Mouse (Mus musculus): ENCODE measurements around the gene Gm8909. TPM values are rescaled to one million over a fixed set of nuclear protein-coding genes. Genes with fewer than 3 reads are reported as not detected.
"Not testable (repeated sequence)": the region's sequence is repeated elsewhere in the genome, so short reads cannot be mapped to it uniquely, and the experiment has no call there.

Gm8909 gene
- polyA plus RNA-seq, 2 experiments, result not detected

- H3K27me3 ChIP-seq (ENCODE audit: control insufficient read depth, insufficient read depth, low read length), result peaks cover 27% of the 10 kb centered on the region
- WGBS (ENCODE audit: insufficient replicate concordance), result 3% methylated on average over 13 of the region's 13 CpGs
- H3K36me3 ChIP-seq (replicated peaks; ENCODE audit: control insufficient read depth, insufficient read depth, low read depth); H3K4me3 ChIP-seq (ENCODE audit: insufficient read depth in 1 of 2, low read depth in 2 of 2, low read length in 2 of 2); H3K27ac ChIP-seq; DNase-seq (ENCODE audit: low read depth in 3 of 3, low spot score in 3 of 3); ATAC-seq (ENCODE audit: insufficient read depth); H3K9ac ChIP-seq (replicated peaks); H3K9me3 ChIP-seq (ENCODE audit: control insufficient read depth, low read length); H3K4me1 ChIP-seq (replicated peaks; ENCODE audit: control insufficient read depth in 2 of 2, insufficient read depth in 2 of 2, low read length in 1 of 2): not testable (repeated sequence)
- peak overlapping the region; percentile 42; the same call in 1 of the 2 replicates for H3K4me2 ChIP-seq (ENCODE audit: low read depth)
Observed at GRCm38 (mm10) chr17:36145861-36146156, 22.5 kb downstream of the Gm8909 start.

DNA sequence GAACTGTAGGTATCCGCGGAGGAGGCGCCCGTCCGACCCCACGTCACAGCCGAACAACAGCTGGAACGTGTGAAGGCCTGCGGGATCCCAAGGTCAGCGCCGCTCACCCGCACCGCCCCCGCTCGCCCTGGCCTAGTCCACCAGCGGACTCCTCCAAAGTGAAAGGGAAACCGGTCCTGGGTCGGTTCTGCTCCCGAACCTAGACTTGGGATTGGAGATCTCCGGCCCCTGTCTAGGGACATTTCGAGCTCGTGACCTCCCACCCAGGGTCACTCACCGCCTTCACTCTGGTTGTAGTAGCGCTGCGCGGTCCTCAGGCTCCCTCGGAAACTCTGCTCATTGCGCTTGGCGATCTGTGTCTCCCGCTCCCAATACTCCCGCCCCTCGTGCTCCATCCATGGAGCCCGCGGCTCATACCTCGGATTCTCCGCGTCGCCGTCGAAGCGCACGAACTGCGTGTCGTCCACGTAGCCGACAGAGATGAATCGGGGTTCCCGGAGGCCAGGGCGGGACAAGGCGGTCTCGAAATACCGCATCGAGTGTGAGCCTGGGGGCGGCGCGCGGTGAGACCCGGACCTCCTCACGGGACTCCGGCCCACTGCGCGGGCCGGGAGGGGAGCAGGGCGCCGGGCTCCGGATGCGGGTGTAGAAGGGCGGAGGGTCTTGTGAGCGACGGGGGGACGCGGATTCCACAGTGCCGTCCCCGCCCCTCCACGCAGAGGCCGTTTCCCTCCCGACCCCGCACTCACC is 23.1 kb downstream of the Gm8909 start:
- 3% methylated on average over 77 of the region's 78 CpGs for WGBS (ENCODE audit: insufficient replicate concordance)
- no peak overlapping the region for H3K9ac ChIP-seq (replicated peaks)
- no peak overlapping the region for H3K27ac ChIP-seq
- ATAC-seq (ENCODE audit: insufficient read depth) (no peak), DNase-seq (ENCODE audit: low read depth in 3 of 3, low spot score in 3 of 3) (no peak)
- H3K36me3 ChIP-seq (replicated peaks; ENCODE audit: control insufficient read depth, insufficient read depth, low read depth), result no peaks in the 10 kb centered on the region
- peaks cover 27% of the 10 kb centered on the region for H3K27me3 ChIP-seq (ENCODE audit: control insufficient read depth, insufficient read depth, low read length)
- no peaks in the 10 kb centered on the region for H3K4me1 ChIP-seq (replicated peaks; ENCODE audit: control insufficient read depth in 2 of 2, insufficient read depth in 2 of 2, low read length in 1 of 2)
- peak overlapping the region; percentile 42 for H3K4me2 ChIP-seq (ENCODE audit: low read depth)
- H3K4me3 ChIP-seq (ENCODE audit: insufficient read depth in 1 of 2, low read depth in 2 of 2, low read length in 2 of 2), result peak overlapping the region; percentile 10 to 39; a peak in 3 of 4 replicates
- TF ChIP-seq CTCF (IDR thresholded peaks at IDR 0.05; ENCODE audit: low read depth) (no peak), EP300 (IDR thresholded peaks at IDR 0.05; ENCODE audit: low read depth) (no peak)
- no peaks in the 10 kb centered on the region for H3K9me3 ChIP-seq (ENCODE audit: control insufficient read depth, low read length)

DNA sequence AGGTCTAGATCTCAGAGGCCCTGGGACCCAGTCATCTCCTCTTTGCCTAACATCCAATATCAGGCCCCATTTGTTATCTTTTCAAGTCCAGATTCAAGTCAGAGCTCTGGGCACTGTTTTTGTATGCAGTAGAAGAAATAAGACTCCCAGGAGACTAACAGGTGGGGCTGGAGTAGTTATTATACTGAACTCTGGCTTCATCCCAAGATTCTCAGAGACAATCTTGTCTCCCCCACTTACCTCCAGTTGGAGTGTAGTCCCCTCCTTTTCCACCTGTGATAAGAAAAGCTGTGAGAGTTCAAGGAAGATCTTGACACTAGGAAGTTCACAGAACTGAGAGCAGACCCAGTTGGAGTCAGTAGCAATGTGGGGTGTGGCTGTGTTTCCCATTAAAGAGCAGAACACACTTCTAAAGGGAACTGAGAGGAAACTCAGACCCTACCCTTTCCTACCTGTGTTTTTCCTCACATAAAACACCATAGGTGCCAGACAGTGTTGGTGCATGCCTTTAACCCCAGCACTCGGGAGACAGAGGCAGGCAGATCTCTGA is 32.0 kb downstream of the Gm8909 start:
- 36% methylated on average over 1 of the region's 1 CpGs for WGBS (ENCODE audit: insufficient replicate concordance)
- H3K9me3 ChIP-seq (ENCODE audit: control insufficient read depth, low read length); H3K4me2 ChIP-seq (ENCODE audit: low read depth); H3K9ac ChIP-seq (replicated peaks); DNase-seq (ENCODE audit: low read depth in 3 of 3, low spot score in 3 of 3); H3K27ac ChIP-seq; H3K4me3 ChIP-seq (ENCODE audit: insufficient read depth in 1 of 2, low read depth in 2 of 2, low read length in 2 of 2); H3K36me3 ChIP-seq (replicated peaks; ENCODE audit: control insufficient read depth, insufficient read depth, low read depth); ATAC-seq (ENCODE audit: insufficient read depth); H3K27me3 ChIP-seq (ENCODE audit: control insufficient read depth, insufficient read depth, low read length); H3K4me1 ChIP-seq (replicated peaks; ENCODE audit: control insufficient read depth in 2 of 2, insufficient read depth in 2 of 2, low read length in 1 of 2): not testable (repeated sequence)

DNA sequence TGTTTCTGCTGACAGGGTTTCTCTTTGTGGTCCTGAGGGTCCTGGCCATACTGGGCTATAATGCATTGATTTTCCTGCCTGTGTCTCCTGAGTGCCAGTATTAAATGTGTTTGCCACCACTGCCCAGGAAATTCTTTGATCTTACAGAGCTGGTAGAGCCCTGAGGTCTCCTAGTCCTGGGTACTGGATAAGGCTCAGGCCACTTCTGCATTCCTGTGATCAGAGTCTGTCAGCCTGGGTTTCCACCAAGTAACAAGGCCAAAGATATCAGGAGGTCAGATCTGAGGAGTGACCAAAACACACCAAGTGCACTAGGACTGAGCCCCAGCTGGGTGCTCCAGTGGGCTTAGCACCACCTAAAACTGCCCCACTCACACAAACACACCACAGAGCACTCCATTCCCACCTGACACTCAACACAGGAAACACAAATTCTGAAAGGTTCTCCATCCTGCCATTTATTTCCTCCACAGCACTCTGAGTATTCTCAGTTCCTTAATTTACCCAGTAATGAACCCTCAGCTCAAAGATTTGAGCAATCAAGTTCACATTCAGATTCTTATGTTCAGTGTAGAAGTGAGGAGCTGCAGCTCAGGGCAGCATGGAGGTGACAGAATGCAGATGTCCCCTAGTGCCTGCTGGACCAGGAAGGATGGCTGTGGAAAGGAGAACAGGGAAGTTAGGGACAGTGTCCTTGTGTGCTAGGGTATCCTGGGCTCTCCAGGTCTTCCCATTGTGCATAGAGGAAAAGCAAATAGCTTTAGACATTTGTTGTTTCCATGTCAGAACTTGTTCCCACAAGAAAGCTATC is 32.7 kb downstream of the Gm8909 start:
- ATAC-seq (ENCODE audit: insufficient read depth); H3K9me3 ChIP-seq (ENCODE audit: control insufficient read depth, low read length); H3K4me1 ChIP-seq (replicated peaks; ENCODE audit: control insufficient read depth in 2 of 2, insufficient read depth in 2 of 2, low read length in 1 of 2); H3K27me3 ChIP-seq (ENCODE audit: control insufficient read depth, insufficient read depth, low read length); H3K27ac ChIP-seq; H3K4me3 ChIP-seq (ENCODE audit: insufficient read depth in 1 of 2, low read depth in 2 of 2, low read length in 2 of 2); DNase-seq (ENCODE audit: low read depth in 3 of 3, low spot score in 3 of 3); H3K9ac ChIP-seq (replicated peaks); H3K4me2 ChIP-seq (ENCODE audit: low read depth); H3K36me3 ChIP-seq (replicated peaks; ENCODE audit: control insufficient read depth, insufficient read depth, low read depth): not testable (repeated sequence)

- Histone ChIP-seq H3K9ac (replicated peaks) (no peak overlapping the region), H3K4me2 (ENCODE audit: low read depth) (no peak overlapping the region), H3K27ac (no peak overlapping the region), H3K36me3 (replicated peaks; ENCODE audit: control insufficient read depth, insufficient read depth, low read depth) (no peaks in the 10 kb centered on the region), H3K9me3 (ENCODE audit: control insufficient read depth, low read length) (no peaks in the 10 kb centered on the region), H3K4me3 (ENCODE audit: insufficient read depth in 1 of 2, low read depth in 2 of 2, low read length in 2 of 2) (no peak overlapping the region), H3K4me1 (replicated peaks; ENCODE audit: control insufficient read depth in 2 of 2, insufficient read depth in 2 of 2, low read length in 1 of 2) (no peaks in the 10 kb centered on the region), H3K27me3 (ENCODE audit: control insufficient read depth, insufficient read depth, low read length) (no peaks in the 10 kb centered on the region)
- ATAC-seq (ENCODE audit: insufficient read depth) (no peak), DNase-seq (ENCODE audit: low read depth in 3 of 3, low spot score in 3 of 3) (no peak)
- TF ChIP-seq EP300 (IDR thresholded peaks at IDR 0.05; ENCODE audit: low read depth), result no peak
- 0 out of 2 replicates have a peak, but pooled peaks have one; percentile 14 for TF ChIP-seq CTCF (IDR thresholded peaks at IDR 0.05; ENCODE audit: low read depth)
- 48% methylated on average over 5 of the region's 5 CpGs for WGBS (ENCODE audit: insufficient replicate concordance)
Observed at GRCm38 (mm10) chr17:36131516-36132265, 36.6 kb downstream of the Gm8909 start.

- H3K36me3 ChIP-seq (replicated peaks; ENCODE audit: control insufficient read depth, insufficient read depth, low read depth); ATAC-seq (ENCODE audit: insufficient read depth); H3K9me3 ChIP-seq (ENCODE audit: control insufficient read depth, low read length); DNase-seq (ENCODE audit: low read depth in 3 of 3, low spot score in 3 of 3); H3K4me3 ChIP-seq (ENCODE audit: insufficient read depth in 1 of 2, low read depth in 2 of 2, low read length in 2 of 2); H3K27me3 ChIP-seq (ENCODE audit: control insufficient read depth, insufficient read depth, low read length); H3K9ac ChIP-seq (replicated peaks); H3K4me2 ChIP-seq (ENCODE audit: low read depth); H3K4me1 ChIP-seq (replicated peaks; ENCODE audit: control insufficient read depth in 2 of 2, insufficient read depth in 2 of 2, low read length in 1 of 2); H3K27ac ChIP-seq: not testable (repeated sequence)
- 20% methylated on average over 24 of the region's 28 CpGs for WGBS (ENCODE audit: insufficient replicate concordance)
Observed at GRCm38 (mm10) chr17:36128968-36129817, 39.1 kb downstream of the Gm8909 start, which contains the start of gene Gm7030. Gene Gm7030, minus strand, starts transcription at chr17:36129425.

DNA sequence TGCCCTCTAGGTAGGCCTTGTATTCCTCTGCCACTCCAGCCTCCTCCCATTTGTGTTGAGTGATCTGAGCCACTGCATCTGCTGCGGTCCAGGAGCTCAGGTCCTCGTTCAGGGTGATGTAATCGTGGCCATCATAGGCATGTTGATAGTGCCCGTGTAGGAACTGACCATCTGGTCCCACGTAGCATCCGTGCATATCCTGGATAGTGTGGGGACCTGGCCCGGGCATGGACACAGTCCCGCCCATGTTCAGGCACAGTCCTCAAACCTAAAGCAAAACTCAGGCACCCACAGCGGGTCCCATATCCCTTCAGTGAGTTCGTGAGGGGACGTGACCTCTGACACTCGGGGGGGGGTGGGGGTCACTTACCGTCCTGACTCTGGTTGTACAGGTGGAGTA is 39.8 kb downstream of the Gm8909 start:
- not testable (repeated sequence) for ATAC-seq (ENCODE audit: insufficient read depth)
- 53% methylated on average over 10 of the region's 13 CpGs for WGBS (ENCODE audit: insufficient replicate concordance)

More for the DNA sequence above, 39.8 kb downstream of the Gm8909 start:
- not testable (repeated sequence) for H3K9ac ChIP-seq (replicated peaks); H3K4me3 ChIP-seq (ENCODE audit: insufficient read depth in 1 of 2, low read depth in 2 of 2, low read length in 2 of 2); DNase-seq (ENCODE audit: low read depth in 3 of 3, low spot score in 3 of 3); H3K4me1 ChIP-seq (replicated peaks; ENCODE audit: control insufficient read depth in 2 of 2, insufficient read depth in 2 of 2, low read length in 1 of 2); H3K27me3 ChIP-seq (ENCODE audit: control insufficient read depth, insufficient read depth, low read length); H3K4me2 ChIP-seq (ENCODE audit: low read depth); H3K36me3 ChIP-seq (replicated peaks; ENCODE audit: control insufficient read depth, insufficient read depth, low read depth); H3K9me3 ChIP-seq (ENCODE audit: control insufficient read depth, low read length); H3K27ac ChIP-seq
